8 mouse cellular contexts compared by ENCODE assay signal in genomic region chr11:35120894-35121610, GRCm38 (mm10). TPM values are rescaled to one million over a fixed set of nuclear protein-coding genes. Genes with fewer than 3 reads are reported as not detected.
A peak's percentile ranks its signal among the peaks of the same experiment; 100 is the strongest.
DNase-seq lines count a peak whose midpoint lies in the region; ATAC-seq and TF ChIP-seq lines count a peak whose summit lies in the region.

TSS of gene Slit3 (plus strand) at chr11:35121224.

- TF ChIP-seq EP300 in liver, embryonic 14.5 days (IDR thresholded peaks at IDR 0.05; ENCODE audit: low read depth): no peak

- H3K9me3 ChIP-seq in embryonic facial prominence, embryonic 15.5 days (replicated peaks): no peaks in the 10 kb centered on the region
- no peaks in the 10 kb centered on the region for H3K9me3 ChIP-seq in heart, embryonic 13.5 days
- H3K9me3 ChIP-seq in kidney, embryonic 16.5 days (ENCODE audit: low read length): no peaks in the 10 kb centered on the region
- H3K9me3 ChIP-seq in liver, embryonic 14.5 days (ENCODE audit: control insufficient read depth, low read length): no peaks in the 10 kb centered on the region

- peak within 1 kb of the TSS; percentile 85 for H3K27ac ChIP-seq in embryonic facial prominence, embryonic 15.5 days (replicated peaks)
- peak within 1 kb of the TSS; percentile 59 for H3K27ac ChIP-seq in heart, embryonic 13.5 days (replicated peaks)
- H3K27ac ChIP-seq in kidney, embryonic 16.5 days (ENCODE audit: low read length): no peak within 1 kb of the TSS
- H3K27ac ChIP-seq in liver, embryonic 14.5 days: no peak within 1 kb of the TSS
- no peak within 1 kb of the TSS for H3K27ac ChIP-seq in olfactory bulb, adult 2 months (ENCODE audit: insufficient read depth, low read depth, low read length)

- TF ChIP-seq CTCF in liver, embryonic 14.5 days (IDR thresholded peaks at IDR 0.05; ENCODE audit: low read depth): no peak
- no peak for TF ChIP-seq CTCF in olfactory bulb, adult 2 months (IDR thresholded peaks at IDR 0.05; ENCODE audit: insufficient read depth, low read depth, low read length)

- H3K36me3 ChIP-seq in embryonic facial prominence, embryonic 15.5 days: no peaks in the 10 kb centered on the region
- no peaks in the 10 kb centered on the region for H3K36me3 ChIP-seq in heart, embryonic 13.5 days
- H3K36me3 ChIP-seq in kidney, embryonic 16.5 days (ENCODE audit: insufficient read depth, low read length): no peaks in the 10 kb centered on the region
- no peaks in the 10 kb centered on the region for H3K36me3 ChIP-seq in liver, embryonic 14.5 days (replicated peaks; ENCODE audit: control insufficient read depth, insufficient read depth, low read depth)

- DNase-seq in urinary bladder, adult 18-20 months (ENCODE audit: low spot score in 2 of 2): peak; percentile 28 to 44
- no peak for DNase-seq in urinary bladder, postnatal 10 days (ENCODE audit: low spot score)
- no peak for DNase-seq in liver, embryonic 14.5 days (ENCODE audit: low read depth in 3 of 3, low spot score in 3 of 3)

- H3K4me1 ChIP-seq in embryonic facial prominence, embryonic 15.5 days: peaks cover 56% of the 10 kb centered on the region
- H3K4me1 ChIP-seq in heart, embryonic 13.5 days: peaks cover 50% of the 10 kb centered on the region
- H3K4me1 ChIP-seq in kidney, embryonic 16.5 days (ENCODE audit: insufficient read depth, low read length): peaks cover 55% of the 10 kb centered on the region
- no peaks in the 10 kb centered on the region for H3K4me1 ChIP-seq in liver, embryonic 14.5 days (replicated peaks; ENCODE audit: control insufficient read depth in 2 of 2, insufficient read depth in 2 of 2, low read length in 1 of 2)
- peaks cover 10% of the 10 kb centered on the region for H3K4me1 ChIP-seq in olfactory bulb, adult 2 months (ENCODE audit: control insufficient read depth, insufficient read depth, low read length)

- no peak; the same call in 1 of the 2 replicates for TF ChIP-seq POLR2A in olfactory bulb, adult 2 months (IDR thresholded peaks at IDR 0.05; ENCODE audit: insufficient read depth, low read depth, low read length)

- peaks cover 9% of the 10 kb centered on the region; the same call in 1 of the 2 replicates for H3K27me3 ChIP-seq in embryonic facial prominence, embryonic 15.5 days
- H3K27me3 ChIP-seq in heart, embryonic 13.5 days (replicated peaks): peaks cover 36% of the 10 kb centered on the region
- peaks cover 25% of the 10 kb centered on the region for H3K27me3 ChIP-seq in kidney, embryonic 16.5 days (ENCODE audit: insufficient read depth, low read length)
- H3K27me3 ChIP-seq in liver, embryonic 14.5 days (ENCODE audit: control insufficient read depth, insufficient read depth, low read length): peaks cover 37% of the 10 kb centered on the region

- WGBS in embryonic facial prominence, embryonic 15.5 days: under 1% methylated on average over 68 of the region's 75 CpGs
- under 1% methylated on average over 64 of the region's 75 CpGs for WGBS in heart, embryonic 13.5 days
- under 1% methylated on average over 65 of the region's 75 CpGs for WGBS in kidney, embryonic 16.5 days
- 2% methylated on average over 63 of the region's 75 CpGs for WGBS in liver, embryonic 14.5 days (ENCODE audit: insufficient replicate concordance)
- 1% methylated on average over 75 of the region's 75 CpGs for WGBS in olfactory bulb, adult 2 months

- peak; percentile 91 for ATAC-seq in embryonic facial prominence, embryonic 15.5 days (ENCODE audit: insufficient number of reproducible peaks, low FRiP score, low TSS enrichment, low read depth)
- peak; percentile 39 for ATAC-seq in heart, embryonic 13.5 days (ENCODE audit: extremely low read depth, insufficient number of reproducible peaks, low FRiP score, low TSS enrichment)
- peak; percentile 89 for ATAC-seq in kidney, embryonic 16.5 days (ENCODE audit: low FRiP score, low TSS enrichment)
- ATAC-seq in liver, embryonic 14.5 days (ENCODE audit: insufficient read depth): no peak
- no peak for ATAC-seq in erythroid progenitor cell, adult 5-6 weeks (replicated peaks; ENCODE audit: low FRiP score, poor library complexity, severe bottlenecking)

- peak within 1 kb of the TSS; percentile 60 for H3K4me2 ChIP-seq in embryonic facial prominence, embryonic 15.5 days (replicated peaks)
- H3K4me2 ChIP-seq in heart, embryonic 13.5 days: peak within 1 kb of the TSS; percentile 94
- H3K4me2 ChIP-seq in kidney, embryonic 16.5 days (replicated peaks; ENCODE audit: low read depth, low read length): peak within 1 kb of the TSS; percentile 91
- peak within 1 kb of the TSS; percentile 34 for H3K4me2 ChIP-seq in liver, embryonic 14.5 days (ENCODE audit: low read depth)

- H3K4me3 ChIP-seq in embryonic facial prominence, embryonic 15.5 days (replicated peaks): peak within 1 kb of the TSS; percentile 60
- H3K4me3 ChIP-seq in heart, embryonic 13.5 days: peak within 1 kb of the TSS; percentile 77
- peak within 1 kb of the TSS; percentile 67 for H3K4me3 ChIP-seq in kidney, embryonic 16.5 days (ENCODE audit: low read length)
- peak within 1 kb of the TSS; percentile 25 to 34; a peak in 2 of 4 replicates for H3K4me3 ChIP-seq in liver, embryonic 14.5 days (ENCODE audit: insufficient read depth in 1 of 2, low read depth in 2 of 2, low read length in 2 of 2)
- H3K4me3 ChIP-seq in olfactory bulb, adult 2 months (ENCODE audit: insufficient read depth, low read depth, low read length): peak within 1 kb of the TSS; percentile 66

- H3K9ac ChIP-seq in embryonic facial prominence, embryonic 15.5 days: peak within 1 kb of the TSS; percentile 39
- H3K9ac ChIP-seq in heart, embryonic 13.5 days: peak within 1 kb of the TSS; percentile 84
- H3K9ac ChIP-seq in kidney, embryonic 16.5 days (replicated peaks; ENCODE audit: low read length): peak within 1 kb of the TSS; percentile 71
- no peak within 1 kb of the TSS for H3K9ac ChIP-seq in liver, embryonic 14.5 days (replicated peaks)

RNA-seq across cellular contexts. Expression of gene Slit3, which starts in this region (rescaled TPM):
- 27.6 and 30.1 TPM in 2 replicates for polyA plus RNA-seq in embryonic facial prominence, embryonic 15.5 days (2015; fragmentation: Nextera tagmentation; extraction: Ambion mirVana)
- 11.1 and 12.5 TPM in 2 replicates for polyA plus RNA-seq in heart, embryonic 13.5 days (2015; fragmentation: Nextera tagmentation; extraction: Ambion mirVana)
- 7.3 and 8.3 TPM in 2 replicates for polyA plus RNA-seq in kidney, embryonic 16.5 days (2015; fragmentation: Nextera tagmentation; extraction: Ambion mirVana)
- polyA plus RNA-seq in liver, embryonic 14.5 days (2012; rRNA removed): 0.17 and 0.23 TPM in 2 replicates
- polyA plus RNA-seq in liver, embryonic 14.5 days (2014; fragmentation: Nextera tagmentation; extraction: Ambion mirVana): 0.20 and 0.24 TPM in 2 replicates
- not detected in 2 replicates for polyA plus RNA-seq in olfactory bulb, adult 2 months (2012; ENCODE audit: insufficient read depth, insufficient read length, low replicate concordance, missing spikeins)
- total RNA-seq in erythroid progenitor cell, adult 5-6 weeks (2015; ENCODE audit: low replicate concordance): 0.72 TPM in 1 of 2 replicates, not detected in the other
- not detected in 2 replicates for total RNA-seq in erythroid progenitor cell, adult 5-6 weeks (2017; ENCODE audit: low replicate concordance)

Comparison
In these comparisons a context has a peak if more than half of its experiments do, and no peak if none do; other contexts are left out.
1. DNase-seq: peak in urinary bladder, adult 18-20 months (2 of 2); none in urinary bladder, postnatal 10 days (single experiment) and liver, embryonic 14.5 days (0 of 3).
2. ATAC-seq: peak in embryonic facial prominence, embryonic 15.5 days (single experiment), heart, embryonic 13.5 days (single experiment) and kidney, embryonic 16.5 days (single experiment); none in liver, embryonic 14.5 days (single experiment) and erythroid progenitor cell, adult 5-6 weeks (single experiment).
3. H3K27ac ChIP-seq: peak in embryonic facial prominence, embryonic 15.5 days (single experiment) and heart, embryonic 13.5 days (single experiment); none in kidney, embryonic 16.5 days (single experiment), liver, embryonic 14.5 days (single experiment) and olfactory bulb, adult 2 months (single experiment).
4. H3K4me2 ChIP-seq: peak in every context shown above with its lines; median percentile 94 in heart, embryonic 13.5 days; 91 in kidney, embryonic 16.5 days; 60 in embryonic facial prominence, embryonic 15.5 days; 34 in liver, embryonic 14.5 days.
5. Peak in every context shown above with its lines, with median percentiles within 50 percentile points of each other: H3K4me3 ChIP-seq.